Comparison of ENCODE assay signal across 10 mouse cellular contexts in genomic region chr4:140252369-140252768, GRCm38 (mm10). TPM values are rescaled to one million over a fixed set of nuclear protein-coding genes. Genes with fewer than 3 reads are reported as not detected.
A peak's percentile ranks its signal among the peaks of the same experiment; 100 is the strongest.
DNase-seq lines count a peak whose midpoint lies in the region; ATAC-seq lines count a peak whose summit lies in the region.
"Had no signal": no experiment of that assay in that cellular context is flagged by ENCODE, and none has a peak within 500 bp of the region (broad histone marks: within the 10 kb centered on the region; RNA-seq: fewer than 3 reads in every experiment).

No protein-coding gene starts in this region.

- H3K9me3 ChIP-seq in intestine, embryonic 14.5 days (ENCODE audit: control insufficient read depth, low read length): no peaks in the 10 kb centered on the region
- no peaks in the 10 kb centered on the region for H3K9me3 ChIP-seq in intestine, embryonic 15.5 days
- no peaks in the 10 kb centered on the region for H3K9me3 ChIP-seq in neural tube, embryonic 15.5 days (replicated peaks)
- H3K9me3 ChIP-seq: neural tube, embryonic 13.5 days had no signal

- WGBS in intestine, embryonic 14.5 days: 10% methylated on average over 7 of the region's 7 CpGs
- WGBS in intestine, embryonic 15.5 days: 11% methylated on average over 7 of the region's 7 CpGs
- WGBS in neural tube, embryonic 15.5 days: 16% methylated on average over 7 of the region's 7 CpGs

- H3K4me3 ChIP-seq in intestine, embryonic 14.5 days (ENCODE audit: low read depth, low read length): no peak overlapping the region
- H3K4me3 ChIP-seq in intestine, embryonic 15.5 days (replicated peaks): no peak overlapping the region
- H3K4me3 ChIP-seq in neural tube, embryonic 15.5 days (replicated peaks): no peak overlapping the region
- H3K4me3 ChIP-seq: neural tube, embryonic 13.5 days had no signal

- no peaks in the 10 kb centered on the region for H3K4me1 ChIP-seq in intestine, embryonic 14.5 days (replicated peaks; ENCODE audit: control insufficient read depth, insufficient read depth, low read length)
- H3K4me1 ChIP-seq in intestine, embryonic 15.5 days (replicated peaks): no peaks in the 10 kb centered on the region
- H3K4me1 ChIP-seq in neural tube, embryonic 15.5 days: peaks cover 18% of the 10 kb centered on the region

- no peaks in the 10 kb centered on the region for H3K36me3 ChIP-seq in intestine, embryonic 14.5 days (ENCODE audit: control insufficient read depth, insufficient read depth, low read length)
- no peaks in the 10 kb centered on the region for H3K36me3 ChIP-seq in intestine, embryonic 15.5 days
- no peaks in the 10 kb centered on the region for H3K36me3 ChIP-seq in splenic B cell, adult 2 months (ENCODE audit: control insufficient read depth, insufficient read depth, low read length, poor library complexity, severe bottlenecking)
- H3K36me3 ChIP-seq in neural tube, embryonic 15.5 days: no peaks in the 10 kb centered on the region
- H3K36me3 ChIP-seq: neural tube, embryonic 13.5 days had no signal

- no peak overlapping the region for H3K27ac ChIP-seq in intestine, embryonic 14.5 days (ENCODE audit: low read depth)
- no peak overlapping the region for H3K27ac ChIP-seq in intestine, embryonic 15.5 days
- no peak overlapping the region for H3K27ac ChIP-seq in neural tube, embryonic 15.5 days (replicated peaks)
- H3K27ac ChIP-seq: neural tube, embryonic 13.5 days had no signal

- no peak overlapping the region for H3K9ac ChIP-seq in intestine, embryonic 14.5 days (ENCODE audit: low read length)
- no peak overlapping the region for H3K9ac ChIP-seq in intestine, embryonic 15.5 days
- H3K9ac ChIP-seq in neural tube, embryonic 15.5 days (replicated peaks): no peak overlapping the region
- H3K9ac ChIP-seq: neural tube, embryonic 13.5 days had no signal

- no peak overlapping the region for H3K4me2 ChIP-seq in intestine, embryonic 14.5 days (ENCODE audit: low read length)
- no peak overlapping the region for H3K4me2 ChIP-seq in intestine, embryonic 15.5 days (replicated peaks)
- no peak overlapping the region for H3K4me2 ChIP-seq in neural tube, embryonic 15.5 days
- H3K4me2 ChIP-seq: neural tube, embryonic 13.5 days had no signal

- DNase-seq in adrenal gland, adult 18-20 months (ENCODE audit: low spot score in 2 of 2): peak; percentile 12 to 30
- no peak for DNase-seq in adrenal gland, postnatal 4 days (ENCODE audit: low spot score in 2 of 2)
- peak; percentile 76 for DNase-seq in intestine, embryonic 14.5 days (ENCODE audit: low spot score)
- DNase-seq in right cerebral cortex, adult 2 months (ENCODE audit: low spot score in 2 of 2): peak; percentile 64 to 74
- DNase-seq in right cerebral cortex, postnatal 25 days: no peak
- peak; percentile 8 for DNase-seq in splenic B cell, adult 2 months (ENCODE audit: low read depth, low spot score)
- DNase-seq: thymus, postnatal 36 days had no signal

- peaks cover 33% of the 10 kb centered on the region for H3K27me3 ChIP-seq in intestine, embryonic 14.5 days (replicated peaks; ENCODE audit: control insufficient read depth, insufficient read depth, low read length)
- H3K27me3 ChIP-seq in intestine, embryonic 15.5 days (replicated peaks): peaks cover 29% of the 10 kb centered on the region
- H3K27me3 ChIP-seq in splenic B cell, adult 2 months (ENCODE audit: control insufficient read depth, insufficient read depth, low read length, poor library complexity, severe bottlenecking): no peaks in the 10 kb centered on the region
- H3K27me3 ChIP-seq in neural tube, embryonic 15.5 days (replicated peaks): peaks cover 31% of the 10 kb centered on the region

- ATAC-seq in intestine, embryonic 14.5 days (replicated peaks; ENCODE audit: low FRiP score, low TSS enrichment, low read depth): no peak
- ATAC-seq in intestine, embryonic 15.5 days: no peak
- ATAC-seq in neural tube, embryonic 15.5 days (ENCODE audit: low FRiP score): no peak

RNA-seq across cellular contexts. Expression of gene Igsf21, which starts 5.8 kb away (rescaled TPM):
- 1 to 10 TPM; 3.1 to 7.2 TPM for total RNA-seq in adrenal gland, adult 18-20 months (2021)
- 1 to 10 TPM; 4.5 to 5.9 TPM for total RNA-seq in adrenal gland, postnatal 4 days (2021)
- polyA plus RNA-seq in intestine, embryonic 14.5 days (2014; fragmentation: Nextera tagmentation; extraction: Ambion mirVana): 1.9 and 2.2 TPM in 2 replicates
- polyA plus RNA-seq in intestine, embryonic 15.5 days (2015; fragmentation: Nextera tagmentation; extraction: Ambion mirVana): 1.3 and 1.5 TPM in 2 replicates
- 99.6 and 116 TPM in 2 replicates for polyA plus RNA-seq in neural tube, embryonic 15.5 days (2015; fragmentation: Nextera tagmentation; extraction: Ambion mirVana)

Comparison
In these comparisons a context has a peak if more than half of its experiments do, and no peak if none do; other contexts are left out.
1. DNase-seq: peak in adrenal gland, adult 18-20 months (2 of 2), intestine, embryonic 14.5 days (single experiment), right cerebral cortex, adult 2 months (2 of 2) and splenic B cell, adult 2 months (single experiment); none in adrenal gland, postnatal 4 days (0 of 2) and right cerebral cortex, postnatal 25 days (single experiment).
2. RNA of gene Igsf21, which starts 5.8 kb away (polyA plus RNA-seq): 99.6 to 116 TPM in neural tube, embryonic 15.5 days; 1.9 to 2.2 TPM in intestine, embryonic 14.5 days and 1.3 to 1.5 TPM in intestine, embryonic 15.5 days; every median in the first group is over 10 times any median in the second.